Mouse (Mus musculus) MEL (cell line): ENCODE results near the gene Ostm1. TPM values are rescaled to one million over a fixed set of nuclear protein-coding genes. Genes with fewer than 3 reads are reported as not detected.

Experiments
- DNase-seq: peaks from one replicate; pipeline ENCODE4 v3.0.0; 2011; ENCODE audit warnings: low read depth, low spot score
- H3K27ac ChIP-seq: 2 replicates; pipeline ENCODE4 v1.5.1; 2012; ENCODE audit warnings: low read depth, mild to moderate bottlenecking, control low read depth, low read length, moderate library complexity; ENCODE audit not compliant: control insufficient read depth
- H3K27me3 ChIP-seq, 2 experiments: fragments of 150-350 bp in 1 of 2; sonication (generic) in 1 of 2; 2 replicates each; pipeline ENCODE4 v1.6.1; 2012; ENCODE audit warnings: low read length in 2 of 2, mild to moderate bottlenecking in 2 of 2, improper control_type of control experiment in 1 of 2, moderate library complexity in 1 of 2; ENCODE audit not compliant: insufficient read depth in 2 of 2, control insufficient read depth in 1 of 2
- H3K36me3 ChIP-seq, 2 experiments: 2 replicates each; pipeline ENCODE4 v1.6.1; 2012 to 2014; ENCODE audit warnings: low read length in 2 of 2, improper control_type of control experiment in 1 of 2, inconsistent platforms in 1 of 2, mild to moderate bottlenecking in 1 of 2; ENCODE audit not compliant: insufficient read depth in 2 of 2, control insufficient read depth in 1 of 2
- H3K4me1 ChIP-seq, 2 experiments: fragments of 150-350 bp in 1 of 2; sonication (generic) in 1 of 2; 2 replicates each; pipeline ENCODE4 v1.6.1; 2012; ENCODE audit warnings: low read length in 2 of 2, improper control_type of control experiment in 1 of 2, mild to moderate bottlenecking in 1 of 2; ENCODE audit not compliant: insufficient read depth in 2 of 2, control insufficient read depth in 1 of 2
- H3K4me3 ChIP-seq, 2 experiments: fragments of 150-350 bp in 1 of 2; sonication (generic) in 1 of 2; 2 replicates each; pipeline ENCODE4 v1.5.1; 2012; ENCODE audit warnings: low read depth in 2 of 2, low read length in 2 of 2, mild to moderate bottlenecking in 2 of 2, moderate library complexity in 2 of 2, control low read depth in 1 of 2, improper control_type of control experiment in 1 of 2; ENCODE audit not compliant: control insufficient read depth in 1 of 2, insufficient read depth in 1 of 2
- H3K79me2 ChIP-seq: 2 replicates; pipeline ENCODE4 v1.6.1; 2012; ENCODE audit warnings: mild to moderate bottlenecking, low read length, moderate library complexity; ENCODE audit not compliant: control insufficient read depth, poor library complexity, insufficient read depth
- H3K9ac ChIP-seq: 2 replicates; pipeline ENCODE4 v1.6.1; 2012; ENCODE audit warnings: low read depth, mild to moderate bottlenecking, control low read depth, low read length, moderate library complexity; ENCODE audit not compliant: control insufficient read depth, poor library complexity, severe bottlenecking
- H3K9me3 ChIP-seq: fragments of 150-350 bp; sonication (generic); replicated peaks from 2 replicates; pipeline ENCODE4 v1.6.1; 2012; ENCODE audit warnings: mild to moderate bottlenecking, low read length, improper control_type of control experiment, moderate library complexity; ENCODE audit not compliant: insufficient read depth
- BHLHE40 ChIP-seq: IDR thresholded peaks from 2 replicates; pipeline ENCODE4 v1.6.1; 2012; ENCODE audit warnings: low read depth, mild to moderate bottlenecking, inconsistent platforms, low read length, improper control_type of control experiment, borderline replicate concordance
- CHD1 ChIP-seq: IDR thresholded peaks from 2 replicates; pipeline ENCODE4 v1.6.1; 2012; ENCODE audit warnings: low read depth, mild to moderate bottlenecking, inconsistent platforms, low read length, improper control_type of control experiment
- CHD2 ChIP-seq: IDR thresholded peaks from 2 replicates; pipeline ENCODE4 v1.6.1; 2011; ENCODE audit warnings: low read length, improper control_type of control experiment
- E2F4 ChIP-seq: IDR thresholded peaks from 2 replicates; pipeline ENCODE4 v1.6.1; 2011; ENCODE audit warnings: low read depth, low read length, improper control_type of control experiment, borderline replicate concordance
- EP300 ChIP-seq, 2 experiments: IDR thresholded peaks; 2 replicates each; pipeline ENCODE4 v1.6.1; 2011; ENCODE audit warnings: improper control_type of control experiment in 2 of 2, low read length in 2 of 2, low read depth in 1 of 2, mild to moderate bottlenecking in 1 of 2
- ETS1 ChIP-seq: IDR thresholded peaks from 2 replicates; pipeline ENCODE4 v1.6.1; 2012; ENCODE audit warnings: low read depth, mild to moderate bottlenecking, inconsistent platforms, low read length, improper control_type of control experiment, moderate library complexity
- GABPA ChIP-seq: IDR thresholded peaks from 2 replicates; pipeline ENCODE4 v1.6.1; 2012; ENCODE audit warnings: low read depth, mild to moderate bottlenecking, inconsistent platforms, low read length, improper control_type of control experiment, moderate library complexity
- HCFC1 ChIP-seq: IDR thresholded peaks from 2 replicates; pipeline ENCODE4 v1.6.1; 2012; ENCODE audit warnings: low read depth, mild to moderate bottlenecking, inconsistent platforms, low read length, improper control_type of control experiment, moderate library complexity
- JUND ChIP-seq: IDR thresholded peaks from 2 replicates; pipeline ENCODE4 v1.6.1; 2011; ENCODE audit warnings: low read depth, mild to moderate bottlenecking, improper control_type of control experiment, low read length
- MAX ChIP-seq: IDR thresholded peaks from 2 replicates; pipeline ENCODE4 v1.6.1; 2011; ENCODE audit warnings: low read length, improper control_type of control experiment
- MXI1 ChIP-seq: IDR thresholded peaks from 2 replicates; pipeline ENCODE4 v1.6.1; 2011; ENCODE audit warnings: mild to moderate bottlenecking, low read depth, low read length, improper control_type of control experiment
- NRF1 ChIP-seq: IDR thresholded peaks from 2 replicates; pipeline ENCODE4 v1.6.1; 2014; ENCODE audit warnings: low read depth, mild to moderate bottlenecking, inconsistent platforms, low read length, improper control_type of control experiment, moderate library complexity; ENCODE audit not compliant: poor library complexity, insufficient read depth, severe bottlenecking
- POLR2AphosphoS5 ChIP-seq: IDR thresholded peaks from 2 replicates; pipeline ENCODE4 v1.6.1; 2012; ENCODE audit warnings: low read depth, borderline replicate concordance, mild to moderate bottlenecking, inconsistent platforms, low read length, moderate library complexity, mixed read lengths
- RCOR1 ChIP-seq: IDR thresholded peaks from 2 replicates; pipeline ENCODE4 v1.6.1; 2012; ENCODE audit warnings: low read depth, mild to moderate bottlenecking, inconsistent platforms, low read length, improper control_type of control experiment
- USF1 ChIP-seq: IDR thresholded peaks from 2 replicates; pipeline ENCODE4 v1.6.1; 2014; ENCODE audit warnings: low read depth, mild to moderate bottlenecking, inconsistent platforms, low read length, improper control_type of control experiment, moderate library complexity
- USF2 ChIP-seq, 2 experiments: IDR thresholded peaks; 2 replicates each; pipeline ENCODE4 v1.6.1; 2011 to 2012; ENCODE audit warnings: improper control_type of control experiment in 2 of 2, low read length in 2 of 2, borderline replicate concordance in 1 of 2, inconsistent platforms in 1 of 2, low read depth in 1 of 2, mild to moderate bottlenecking in 1 of 2; ENCODE audit not compliant: insufficient read depth in 1 of 2
- ZC3H11A ChIP-seq: IDR thresholded peaks from 2 replicates; pipeline ENCODE4 v1.6.1; 2012; ENCODE audit warnings: low read depth, mild to moderate bottlenecking, inconsistent platforms, low read length, improper control_type of control experiment
- ZKSCAN1 ChIP-seq: IDR thresholded peaks from 2 replicates; pipeline ENCODE4 v1.6.1; 2012; ENCODE audit warnings: low read depth, mild to moderate bottlenecking, inconsistent platforms, low read length, improper control_type of control experiment, moderate library complexity
- ZNF384 ChIP-seq: IDR thresholded peaks from 2 replicates; pipeline ENCODE4 v1.6.1; 2012; ENCODE audit warnings: low read depth, mild to moderate bottlenecking, inconsistent platforms, low read length, improper control_type of control experiment
- polyA plus RNA-seq, 2 experiments: library from polyadenylated mRNA; stranded (reverse) in 1 of 2; unstranded in 1 of 2; fragments of >175 nt in 1 of 2; fragments of >200 nt in 1 of 2; gene quantifications; 2 replicates each; pipeline versions ENCODE4 v1.2.1 to v1.2.4; 2012; ENCODE audit warnings: low replicate concordance in 2 of 2, low read depth in 1 of 2; ENCODE audit not compliant: insufficient read length in 2 of 2, insufficient read depth in 1 of 2, missing spikeins in 1 of 2
- total RNA-seq: library from RNA; depleted of rRNA; stranded (reverse); fragments of 300-350 nt; gene quantifications from 2 replicates; pipeline ENCODE4 v1.2.3, GENCODE M21; 2012

Ostm1 gene
- total and polyA plus RNA-seq, 3 experiments, result 13.9 to 17.5 TPM; not detected in 1

DNA sequence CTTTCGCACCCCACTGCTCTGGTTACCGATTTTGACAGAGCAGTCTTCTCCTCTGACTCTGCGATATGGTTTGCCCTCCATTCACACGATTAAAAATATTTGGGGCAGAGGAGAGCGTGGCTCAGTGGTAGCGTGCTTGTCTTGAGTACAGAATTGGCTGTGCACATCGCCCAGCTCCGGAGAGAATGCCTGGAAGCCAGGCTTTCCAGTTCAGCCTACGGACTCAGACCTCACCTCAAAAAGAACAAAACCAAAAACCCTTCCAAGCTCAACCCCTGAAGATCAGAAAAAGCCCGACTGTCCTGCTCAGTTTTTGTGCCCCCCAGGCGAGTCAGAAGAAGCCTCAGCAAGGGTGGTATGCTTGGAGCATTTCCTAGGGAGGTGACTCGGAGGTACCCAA lies 29.5 kb downstream of the Ostm1 start:
- H3K79me2 ChIP-seq, result no peaks in the 10 kb centered on the region
- H3K27me3 ChIP-seq, result peaks cover 0 to 3% of the 10 kb centered on the region in 2 experiments; a peak in 2 of 4 replicates
- H3K27ac ChIP-seq, result no peak overlapping the region
- TF ChIP-seq USF2 (IDR thresholded peaks at IDR 0.05; ENCODE audit: borderline replicate concordance in 1 of 2, insufficient read depth in 1 of 2, low read depth in 1 of 2, low read length in 2 of 2), result no peak
- no peak for TF ChIP-seq MXI1
- TF ChIP-seq POLR2AphosphoS5, result no peak
- no peak for TF ChIP-seq NRF1
- TF ChIP-seq USF1, result no peak
- no peak for TF ChIP-seq HCFC1
- no peak for TF ChIP-seq JUND
- no peak for TF ChIP-seq ZKSCAN1
- TF ChIP-seq E2F4, result no peak
- TF ChIP-seq RCOR1, result no peak
- TF ChIP-seq CHD2, result no peak
- TF ChIP-seq ZNF384, result no peak
- TF ChIP-seq ETS1, result no peak
- no peak for TF ChIP-seq BHLHE40
- no peak for TF ChIP-seq MAX
- TF ChIP-seq ZC3H11A, result no peak
- no peak for TF ChIP-seq EP300 (IDR thresholded peaks at IDR 0.05; ENCODE audit: low read depth in 1 of 2, low read length in 2 of 2)
- no peak for TF ChIP-seq CHD1
- H3K9me3 ChIP-seq, result no peaks in the 10 kb centered on the region
- no peak overlapping the region for H3K9ac ChIP-seq
- no peak for DNase-seq
- no peaks in the 10 kb centered on the region for H3K4me1 ChIP-seq
- no peak overlapping the region for H3K4me3 ChIP-seq
- no peaks in the 10 kb centered on the region for H3K36me3 ChIP-seq

- H3K27ac ChIP-seq, result no peak overlapping the region
- H3K79me2 ChIP-seq, result no peaks in the 10 kb centered on the region
- H3K27me3 ChIP-seq, result peaks cover 0 to 3% of the 10 kb centered on the region in 2 experiments; a peak in 2 of 4 replicates
- H3K4me3 ChIP-seq, result no peak overlapping the region
- DNase-seq, result no peak
- H3K9ac ChIP-seq, result no peak overlapping the region
- H3K4me1 ChIP-seq, result no peaks in the 10 kb centered on the region
- H3K36me3 ChIP-seq, result no peaks in the 10 kb centered on the region
- H3K9me3 ChIP-seq, result no peaks in the 10 kb centered on the region
- no peak for TF ChIP-seq GABPA
Measured at GRCm38 (mm10) chr10:42613639-42614381, 30.2 kb downstream of the Ostm1 start.
